Mouse (Mus musculus) ES-E14 (cell line): ENCODE results near the gene Stk11ip.

Source experiments
- HCFC1 ChIP-seq: IDR thresholded peaks from 2 replicates; pipeline ENCODE4 v1.6.1; 2012; ENCODE audit warnings: low read length, inconsistent platforms, borderline replicate concordance; ENCODE audit not compliant: insufficient read depth
- ZC3H11A ChIP-seq: IDR thresholded peaks from 2 replicates; pipeline ENCODE4 v1.6.1; 2012; ENCODE audit warnings: low read depth, mild to moderate bottlenecking, inconsistent platforms, low read length, borderline replicate concordance

DNA sequence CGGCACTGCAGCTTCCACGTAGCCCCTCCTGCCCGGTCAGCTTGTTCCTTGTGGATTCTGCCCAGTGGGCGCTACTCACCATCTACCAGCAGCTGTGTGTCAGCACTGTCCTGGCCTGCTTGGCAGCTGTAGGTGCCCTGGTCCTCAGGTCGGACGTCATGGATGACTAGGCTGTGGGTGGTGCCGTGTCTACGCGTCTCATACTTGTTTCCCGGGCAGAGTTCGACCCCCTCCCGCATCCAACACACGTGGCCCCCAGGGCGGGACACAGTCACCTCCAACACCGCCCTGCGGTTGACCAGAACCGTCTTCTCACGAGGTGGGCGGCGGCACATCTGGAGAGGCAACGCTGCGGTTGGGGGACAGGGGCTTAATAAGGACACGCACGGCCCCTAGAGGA is 34.8 kb upstream of the Stk11ip start:
- TF ChIP-seq ZC3H11A = no peak
- no peak for TF ChIP-seq HCFC1
